Mouse (Mus musculus): ENCODE measurements around the gene Zfp219.

DNA sequence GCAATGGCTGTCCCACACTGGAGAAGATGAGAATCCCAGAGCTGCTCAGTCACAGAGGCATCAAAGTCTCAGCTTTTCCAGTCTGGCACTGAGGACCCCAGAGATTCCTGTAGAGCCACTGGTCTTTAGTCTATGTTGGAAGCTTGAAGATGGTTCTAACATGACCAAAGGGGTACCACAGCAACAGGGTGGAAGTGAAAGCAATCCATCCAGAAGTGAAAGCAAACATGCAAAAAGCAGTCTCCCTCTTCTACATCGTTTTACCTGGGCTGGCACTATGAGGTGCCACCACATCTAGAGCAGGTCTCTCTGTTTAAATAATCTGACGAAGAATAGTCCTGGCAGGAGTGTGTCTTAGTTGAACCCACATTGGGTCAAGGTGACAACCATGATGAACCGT, 41.3 kb downstream of the Zfp219 start:
- TF ChIP-seq POLR2A (IDR thresholded peaks at IDR 0.05; ENCODE audit: insufficient read depth, low read depth, low read length) (no peak), CTCF (IDR thresholded peaks at IDR 0.05) (no peak)
